Mouse (Mus musculus): ENCODE results near the gene Vamp3.
"Not testable (repeated sequence)": the region's sequence is repeated elsewhere in the genome, so short reads cannot be mapped to it uniquely, and the experiment has no call there.

Gene Vamp3

DNA sequence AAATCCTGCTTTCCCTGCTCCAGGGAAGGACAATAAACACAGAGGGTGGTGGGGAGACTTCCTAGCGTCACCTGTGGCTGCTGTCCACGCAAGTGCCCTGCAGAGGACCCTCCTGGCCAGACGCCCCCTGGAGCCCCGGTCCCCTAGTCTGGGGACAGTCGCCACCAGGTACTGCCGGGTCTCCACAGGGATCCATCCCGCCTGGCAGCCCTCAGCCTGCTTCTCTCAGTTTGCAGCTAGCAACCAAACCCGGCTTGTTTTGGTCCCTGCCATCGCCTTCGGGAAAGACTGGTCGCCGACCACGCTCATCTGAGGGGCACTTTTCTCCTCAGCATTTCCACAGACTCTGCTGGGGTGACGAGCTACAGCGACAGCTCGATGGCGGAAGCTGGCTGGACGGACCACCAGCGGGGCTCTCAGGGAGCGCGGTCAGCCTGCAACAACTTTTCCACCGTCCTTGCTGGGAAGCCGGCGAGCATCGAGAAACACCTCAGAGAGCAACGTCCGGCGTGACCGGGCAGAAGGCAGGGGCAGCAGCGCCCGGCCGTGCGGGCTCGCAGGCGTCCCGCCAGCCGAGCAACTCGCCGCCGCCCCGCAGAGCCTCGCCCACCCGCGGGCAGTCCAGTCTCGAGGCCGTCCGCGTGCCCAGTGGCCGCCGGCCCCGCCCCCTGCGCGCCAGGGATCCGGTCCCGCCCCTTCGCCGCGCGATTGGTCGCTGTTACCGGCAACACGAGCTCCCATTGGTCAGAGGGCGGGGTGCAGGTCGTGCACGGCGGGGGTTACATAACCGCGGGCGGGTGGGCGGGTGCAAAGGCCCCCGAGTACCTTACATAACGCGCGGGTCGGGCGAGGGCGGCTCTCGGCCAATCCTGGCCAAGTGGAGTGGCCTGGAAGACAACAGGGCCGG lies 13.5 kb downstream of the Vamp3 start, which contains the start of gene Per3:
Gene Per3, minus strand, starts transcription at position 629 of the 907 bp plus-strand sequence.
- peak; percentile 98 for DNase-seq

DNA sequence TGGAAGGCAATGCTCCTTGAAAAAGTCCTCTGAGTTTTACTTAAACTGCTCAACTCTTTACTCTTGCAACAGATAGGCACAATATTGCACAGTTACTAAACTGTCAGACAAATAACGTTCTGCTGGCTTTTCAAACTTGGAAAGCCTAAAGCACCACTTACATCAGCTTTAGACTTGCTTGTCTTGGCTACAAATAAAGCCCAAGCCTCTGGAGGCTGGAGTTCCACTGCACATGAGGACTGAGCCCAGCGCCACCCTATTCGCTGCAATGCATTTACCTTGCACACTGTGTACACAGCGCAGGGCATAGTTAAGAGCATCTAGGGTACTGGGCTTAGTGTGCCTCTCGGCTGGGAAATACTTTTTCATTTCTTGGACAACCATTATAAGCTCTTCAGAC lies 14.5 kb downstream of the Vamp3 start:
- DNase-seq: no peak

DNA sequence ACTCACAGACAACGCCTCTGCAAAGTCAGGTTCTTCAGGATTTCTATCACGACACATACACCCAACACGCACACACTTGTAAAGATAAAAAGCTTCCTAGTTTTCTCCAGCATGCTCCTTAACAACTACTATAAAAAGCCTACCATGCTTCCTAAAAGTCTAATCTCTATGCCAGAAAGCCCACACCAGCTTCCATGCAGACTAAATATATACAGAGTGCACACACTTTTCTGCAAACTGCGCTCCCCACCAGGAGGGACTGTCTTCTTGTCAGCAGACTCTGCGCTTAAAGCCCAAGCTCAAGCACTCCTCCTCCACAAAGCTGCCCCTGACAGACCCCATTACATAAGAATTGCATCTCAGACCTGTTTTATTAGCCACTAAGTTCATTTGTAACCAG lies 16.3 kb downstream of the Vamp3 start:
- DNase-seq: peak; percentile 45

DNA sequence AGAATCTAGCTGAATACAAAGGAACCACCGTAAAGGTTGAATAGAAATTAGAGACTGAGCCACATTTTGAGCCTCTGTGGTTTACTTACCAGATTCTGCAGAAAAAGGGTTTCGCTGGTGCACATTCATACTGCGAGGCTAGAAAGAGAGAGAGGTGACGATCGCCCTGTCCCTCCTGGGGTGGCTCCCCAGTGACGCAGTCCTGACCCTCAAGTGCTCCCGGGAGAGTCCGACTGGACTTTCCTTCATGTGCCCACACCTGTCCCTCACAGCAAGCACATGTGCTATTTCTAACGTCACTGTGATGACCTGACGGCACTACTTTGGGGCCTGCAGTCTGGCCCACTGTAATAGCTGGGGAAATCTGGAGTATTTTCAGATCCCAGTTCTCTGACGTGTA lies 20.0 kb downstream of the Vamp3 start:
- no peak for DNase-seq

DNA sequence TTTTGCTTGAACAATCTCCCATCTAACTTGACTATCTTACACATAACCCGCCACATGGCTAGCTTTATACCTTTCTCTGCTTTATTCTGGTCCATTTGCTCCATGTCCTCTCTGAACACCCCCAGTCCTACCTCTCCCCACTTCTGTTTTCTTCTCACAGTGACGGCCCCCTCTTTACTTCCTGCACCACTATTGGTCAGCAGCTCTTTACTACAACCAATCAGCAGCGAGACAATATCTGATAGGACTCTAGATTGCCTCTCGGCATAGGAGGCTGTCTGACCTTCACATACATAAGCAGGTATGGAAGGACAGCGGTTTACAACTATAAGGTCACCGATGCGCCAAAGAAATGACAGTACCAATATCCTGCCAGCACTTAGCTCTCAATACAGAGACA lies 21.2 kb downstream of the Vamp3 start:
- no peak for DNase-seq

DNA sequence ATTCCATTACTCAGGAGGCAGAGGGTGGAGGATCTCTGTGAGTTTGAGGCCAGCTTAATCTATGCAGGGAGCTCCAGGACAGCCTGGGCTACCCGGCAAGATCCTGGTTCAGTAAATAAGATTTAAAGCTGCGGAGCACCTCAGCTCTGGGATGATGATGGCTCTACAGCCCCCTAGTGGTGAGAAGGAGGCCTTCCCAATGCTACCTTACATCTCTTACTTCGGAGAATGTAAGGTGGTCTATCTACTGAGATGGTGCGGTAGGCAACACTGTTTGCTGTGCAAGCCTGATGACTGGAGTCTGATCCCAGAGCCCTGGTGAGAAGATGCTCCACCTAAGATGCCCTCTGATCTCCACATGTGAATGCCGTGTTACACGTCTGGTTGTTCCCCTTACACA lies 30.8 kb downstream of the Vamp3 start:
- DNase-seq: no peak

DNA sequence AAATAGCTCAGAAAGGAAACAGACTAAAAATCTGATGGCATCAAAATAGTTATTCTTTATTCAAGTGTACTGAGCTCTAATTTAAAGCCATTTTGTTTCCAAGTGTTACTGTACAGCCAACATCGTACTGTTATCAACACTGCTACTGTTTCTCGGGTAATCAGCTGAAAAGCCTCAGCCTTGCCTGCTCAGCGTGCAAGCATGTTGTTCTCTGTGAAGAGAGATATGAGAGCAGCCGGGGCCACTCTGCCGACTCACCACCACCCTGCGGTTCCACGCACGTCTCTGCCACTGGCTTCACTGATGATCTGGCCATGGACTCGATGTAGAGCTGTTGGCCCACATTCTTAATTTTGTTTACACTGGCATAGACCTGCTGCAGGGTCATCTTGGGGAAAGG lies 33.6 kb downstream of the Vamp3 start:
- DNase-seq: no peak

DNA sequence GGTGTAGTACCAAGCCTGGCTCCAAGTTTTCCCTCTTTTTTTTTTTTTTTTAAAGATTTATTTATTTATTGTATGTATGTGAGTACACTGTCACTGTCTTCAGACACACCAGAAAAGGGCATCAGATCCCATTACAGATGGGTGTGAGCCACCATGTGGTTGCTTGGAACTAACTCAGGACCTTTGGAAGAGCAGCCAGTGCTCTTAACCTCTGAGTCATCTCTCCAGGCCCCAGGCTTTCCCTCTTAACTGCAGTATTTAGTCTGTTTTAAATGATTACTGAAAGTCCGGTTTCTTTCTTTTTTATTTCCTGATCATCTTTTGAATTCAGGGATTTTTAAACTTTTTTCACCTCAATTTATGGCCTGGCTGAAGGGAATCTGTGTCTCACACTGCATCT lies 40.4 kb downstream of the Vamp3 start:
- DNase-seq: not testable (repeated sequence)

DNA sequence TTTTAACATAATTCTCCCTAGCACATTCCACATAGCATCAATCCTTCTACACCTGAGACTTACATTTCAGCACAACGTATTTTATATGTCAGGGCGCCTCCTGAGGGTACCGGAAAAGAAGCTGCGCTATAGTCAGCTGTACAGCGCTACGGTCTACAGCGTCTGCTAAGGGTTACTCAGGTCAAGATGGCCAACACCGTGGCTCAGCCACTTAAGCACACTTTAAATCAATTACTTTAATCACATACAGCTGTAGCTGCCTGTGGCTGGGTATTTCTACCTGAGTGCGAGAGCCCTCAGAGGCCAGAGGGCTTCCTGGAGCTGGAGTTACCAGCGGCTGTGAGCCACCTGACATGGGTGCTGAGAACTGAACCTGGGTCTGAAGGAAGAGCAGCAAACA lies 41.8 kb downstream of the Vamp3 start:
- no peak for DNase-seq

DNA sequence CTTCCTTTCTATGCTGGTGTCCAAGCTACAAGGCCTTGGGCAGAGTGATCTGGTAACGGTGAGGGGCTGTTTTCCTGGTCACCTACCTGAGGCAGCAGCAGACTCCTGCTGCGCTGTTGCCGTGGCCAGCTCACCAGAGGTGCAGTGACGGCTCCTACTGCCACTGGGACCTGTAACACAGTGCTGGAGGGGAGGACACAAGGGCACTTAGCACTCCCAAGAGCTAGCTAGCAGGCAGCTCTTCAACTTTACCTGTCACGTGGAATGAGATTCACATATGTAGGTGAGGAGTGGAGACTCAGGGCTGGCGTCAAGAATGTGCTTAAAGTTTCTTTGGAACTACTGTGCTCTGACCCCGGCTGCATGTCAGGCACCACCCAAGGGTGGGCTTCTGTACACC lies 47.4 kb downstream of the Vamp3 start:
- no peak for DNase-seq

DNA sequence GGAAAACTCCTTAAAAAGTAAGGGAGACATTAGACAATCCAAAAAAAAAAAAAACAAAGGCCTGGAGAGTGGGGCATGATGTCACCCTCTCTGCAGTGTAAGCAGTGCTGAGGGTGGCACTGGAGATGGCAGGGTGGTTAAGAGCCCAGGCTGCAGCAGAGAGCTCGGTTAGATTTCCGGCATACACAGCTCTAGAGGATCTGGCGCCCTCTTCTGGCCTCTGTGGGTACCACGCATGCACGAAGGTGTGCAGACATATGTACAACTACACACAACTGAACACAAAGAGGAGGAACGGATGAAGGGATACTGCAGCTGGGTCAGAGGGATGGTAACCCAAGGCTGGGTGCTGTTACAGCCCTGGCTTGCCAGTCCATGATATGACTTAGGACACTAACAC lies 50.8 kb downstream of the Vamp3 start:
- no peak for DNase-seq

DNA sequence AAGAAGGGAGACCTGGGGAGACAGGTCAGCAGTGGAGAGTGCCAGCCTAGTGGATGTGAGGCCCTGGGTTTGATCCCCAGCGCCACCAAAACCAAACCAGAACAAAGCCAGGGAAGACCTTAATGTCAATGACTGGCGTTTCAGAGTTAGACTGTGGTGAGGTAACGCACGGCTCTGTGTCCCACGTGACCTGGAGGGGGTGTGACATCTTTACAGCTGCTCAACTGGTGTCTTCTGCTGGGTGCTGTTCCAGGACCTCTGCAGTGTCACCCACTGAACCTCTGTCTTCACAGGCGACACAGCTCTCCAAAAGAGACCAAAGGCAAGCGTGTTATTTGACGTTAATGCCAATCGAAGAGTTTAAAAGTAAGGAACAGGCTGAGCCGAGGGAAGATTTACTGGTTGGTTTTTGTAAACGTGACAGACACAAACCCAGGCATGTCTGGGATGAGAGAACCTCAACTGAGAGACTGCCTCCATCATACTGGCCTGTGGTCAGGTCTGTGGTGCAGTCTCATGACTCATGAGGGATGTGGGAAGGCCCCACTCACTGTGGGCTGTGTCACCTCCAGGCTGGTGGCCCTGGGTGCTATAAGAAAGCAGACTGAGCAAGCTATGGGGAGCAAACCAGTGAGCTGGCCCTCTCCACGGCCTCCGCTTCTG lies 52.0 kb downstream of the Vamp3 start:
- no peak for DNase-seq

DNA sequence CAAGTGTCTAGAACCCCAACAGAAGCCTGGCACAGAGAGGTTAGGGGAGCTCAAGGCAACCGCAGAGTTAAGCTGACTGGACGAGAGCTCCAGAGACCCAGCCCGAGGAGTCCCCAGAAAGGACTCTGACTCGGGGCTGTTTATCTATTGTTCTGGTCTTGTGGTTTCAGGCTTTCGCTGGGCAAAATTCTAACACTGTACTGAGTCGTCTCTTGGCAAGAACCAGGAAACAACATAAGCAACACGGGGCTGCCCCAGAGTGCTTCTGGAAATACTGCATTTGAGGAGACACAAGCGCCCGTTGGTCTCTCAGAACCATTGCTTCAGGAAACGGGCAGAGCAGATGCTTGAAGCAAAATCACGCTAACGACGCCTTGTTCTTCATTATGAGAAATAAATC lies 56.4 kb downstream of the Vamp3 start:
- DNase-seq: no peak

DNA sequence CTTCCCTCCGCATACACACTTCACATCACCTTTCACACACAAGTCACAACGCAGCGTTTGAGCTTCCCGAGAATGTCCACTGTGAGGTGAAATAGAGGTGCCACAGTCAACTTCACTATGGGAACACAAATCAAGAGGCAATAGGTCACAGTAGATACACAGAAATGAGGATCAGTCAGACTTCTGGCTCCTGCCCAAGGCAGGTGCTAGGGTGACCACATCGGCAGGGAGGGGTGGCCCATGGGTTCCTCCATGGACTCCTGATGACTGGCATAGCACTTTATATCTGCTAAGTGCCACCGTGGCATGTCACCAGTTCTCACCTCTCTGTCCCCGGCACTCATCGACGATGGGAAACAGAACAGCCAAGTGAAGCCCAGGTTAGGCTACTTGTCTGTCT lies 59.1 kb downstream of the Vamp3 start:
- no peak for DNase-seq
